Mouse (Mus musculus): Measurements from ENCODE around the gene Gm43720. TPM values are rescaled to one million over a fixed set of nuclear protein-coding genes. Genes with fewer than 3 reads are reported as not detected.
"Not testable (repeated sequence)": the region's sequence is repeated elsewhere in the genome, so short reads cannot be mapped to it uniquely, and the experiment has no call there.

Gm43720 gene
- polyA plus RNA-seq, 1 experiment from 2014 or later = 0.09 TPM

DNA sequence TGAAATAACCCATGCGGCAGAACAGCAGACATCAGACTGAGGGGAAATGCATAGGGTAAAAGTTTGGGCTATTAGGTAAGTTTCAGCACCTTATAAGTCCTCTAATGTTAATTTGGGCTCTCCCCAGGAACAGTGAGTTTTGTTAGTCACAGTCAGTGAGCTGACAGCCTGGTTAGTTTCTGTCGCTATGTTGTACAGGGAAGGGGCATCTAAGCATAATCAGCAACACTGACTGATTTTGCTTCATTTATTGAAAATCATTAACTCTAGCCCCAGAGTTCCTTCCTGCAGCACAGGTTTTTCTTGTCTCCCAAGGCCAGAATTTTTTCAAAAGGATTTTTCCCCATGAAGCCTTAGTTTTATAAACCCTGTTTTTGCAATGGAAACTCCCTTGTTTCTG lies 46.0 kb downstream of the Gm43720 start:
- no peaks in the 10 kb centered on the region for H3K27me3 ChIP-seq (ENCODE audit: control insufficient read depth, insufficient read depth, low read depth, low read length)
- ATAC-seq = no peak
- no peaks in the 10 kb centered on the region for H3K9me3 ChIP-seq (replicated peaks; ENCODE audit: control insufficient read depth, low read length, poor library complexity, severe bottlenecking)
- no peaks in the 10 kb centered on the region for H3K36me3 ChIP-seq (ENCODE audit: control insufficient read depth, insufficient read depth, low read length)
- H3K4me3 ChIP-seq (ENCODE audit: low read depth, low read length) = no peak overlapping the region
- no peak overlapping the region for H3K4me2 ChIP-seq (ENCODE audit: low read length)
- no peak overlapping the region for H3K9ac ChIP-seq (ENCODE audit: low read depth, low read length)
- H3K4me1 ChIP-seq (ENCODE audit: control insufficient read depth, insufficient read depth, low read length) = no peaks in the 10 kb centered on the region
- no peak overlapping the region for H3K27ac ChIP-seq (ENCODE audit: low read length)
- 87% methylated on average over 2 of the region's 2 CpGs for WGBS

DNA sequence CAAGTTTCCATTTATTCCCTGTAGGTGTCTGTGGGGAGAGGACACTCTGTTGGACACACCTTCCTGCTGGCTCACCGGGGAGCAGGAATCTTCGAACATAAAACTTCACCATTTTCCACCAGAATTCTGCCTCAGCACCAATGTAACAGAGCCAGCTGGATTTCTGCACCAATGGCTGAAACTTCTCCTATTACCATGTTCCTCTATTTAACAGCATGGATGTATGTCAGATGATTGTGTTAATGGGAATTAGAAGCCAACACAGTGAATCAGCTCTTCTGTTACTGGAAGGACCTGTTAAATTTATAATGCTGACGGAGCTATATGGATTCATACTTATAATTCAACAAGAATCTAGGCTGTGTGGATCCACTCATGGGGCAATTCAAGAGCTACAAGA lies 50.2 kb downstream of the Gm43720 start:
- no peak overlapping the region for H3K4me2 ChIP-seq (ENCODE audit: low read length)
- H3K27me3 ChIP-seq (ENCODE audit: control insufficient read depth, insufficient read depth, low read depth, low read length) = no peaks in the 10 kb centered on the region
- no peaks in the 10 kb centered on the region for H3K4me1 ChIP-seq (ENCODE audit: control insufficient read depth, insufficient read depth, low read length)
- WGBS = 93% methylated on average over 3 of the region's 3 CpGs
- H3K4me3 ChIP-seq (ENCODE audit: low read depth, low read length) = no peak overlapping the region
- no peak overlapping the region for H3K9ac ChIP-seq (ENCODE audit: low read depth, low read length)
- H3K27ac ChIP-seq (ENCODE audit: low read length) = no peak overlapping the region
- no peaks in the 10 kb centered on the region for H3K9me3 ChIP-seq (replicated peaks; ENCODE audit: control insufficient read depth, low read length, poor library complexity, severe bottlenecking)
- H3K36me3 ChIP-seq (ENCODE audit: control insufficient read depth, insufficient read depth, low read length) = no peaks in the 10 kb centered on the region
- no peak for ATAC-seq

DNA sequence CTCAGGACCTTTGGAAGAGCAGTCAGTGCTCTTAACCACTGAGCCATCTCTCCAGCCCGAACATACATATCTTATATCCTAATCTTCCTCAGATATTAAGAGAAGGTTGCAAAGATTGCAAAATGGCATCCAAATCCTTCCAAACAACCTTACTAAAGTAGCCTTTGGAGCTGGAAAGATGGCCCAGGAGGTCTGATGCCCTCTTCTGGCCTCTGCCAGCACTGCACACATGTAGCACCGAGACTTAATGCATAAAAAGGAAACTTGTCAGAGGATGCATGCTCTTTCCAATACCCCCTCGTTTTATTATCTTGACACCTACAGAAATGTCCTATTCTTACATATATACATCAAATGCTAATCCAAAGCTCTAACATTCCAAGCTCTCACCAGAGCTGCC lies 51.7 kb downstream of the Gm43720 start:
- no peak overlapping the region for H3K9ac ChIP-seq (ENCODE audit: low read depth, low read length)
- no peaks in the 10 kb centered on the region for H3K4me1 ChIP-seq (ENCODE audit: control insufficient read depth, insufficient read depth, low read length)
- WGBS = 67% methylated on average over 3 of the region's 3 CpGs
- H3K4me2 ChIP-seq (ENCODE audit: low read length) = no peak overlapping the region
- H3K27me3 ChIP-seq (ENCODE audit: control insufficient read depth, insufficient read depth, low read depth, low read length) = no peaks in the 10 kb centered on the region
- no peak for ATAC-seq
- no peak overlapping the region for H3K4me3 ChIP-seq (ENCODE audit: low read depth, low read length)
- no peak overlapping the region for H3K27ac ChIP-seq (ENCODE audit: low read length)
- no peaks in the 10 kb centered on the region for H3K9me3 ChIP-seq (replicated peaks; ENCODE audit: control insufficient read depth, low read length, poor library complexity, severe bottlenecking)
- no peaks in the 10 kb centered on the region for H3K36me3 ChIP-seq (ENCODE audit: control insufficient read depth, insufficient read depth, low read length)

DNA sequence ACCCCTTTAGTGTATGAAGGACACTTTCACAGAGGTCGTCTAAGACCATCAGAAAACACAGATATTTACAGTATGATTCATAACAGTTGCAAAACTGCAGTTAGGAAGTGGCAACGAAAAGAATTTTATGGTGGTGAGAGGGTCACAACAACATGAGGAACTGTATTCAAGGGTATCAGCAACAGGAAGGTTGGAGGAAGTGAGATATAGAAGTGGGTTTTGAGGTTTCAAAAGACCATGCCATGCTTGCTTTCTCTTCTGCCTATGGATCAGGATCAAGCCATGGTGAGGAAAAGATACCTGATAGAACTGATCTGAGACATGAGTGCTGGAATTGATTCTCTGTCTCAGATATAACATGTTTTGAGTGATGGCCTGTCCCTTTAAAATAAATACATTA lies 52.4 kb downstream of the Gm43720 start:
- Histone ChIP-seq H3K36me3 (ENCODE audit: control insufficient read depth, insufficient read depth, low read length) (no peaks in the 10 kb centered on the region), H3K4me1 (ENCODE audit: control insufficient read depth, insufficient read depth, low read length) (no peaks in the 10 kb centered on the region), H3K27ac (ENCODE audit: low read length) (no peak overlapping the region), H3K9me3 (replicated peaks; ENCODE audit: control insufficient read depth, low read length, poor library complexity, severe bottlenecking) (no peaks in the 10 kb centered on the region), H3K27me3 (ENCODE audit: control insufficient read depth, insufficient read depth, low read depth, low read length) (no peaks in the 10 kb centered on the region), H3K4me2 (ENCODE audit: low read length) (no peak overlapping the region), H3K9ac (ENCODE audit: low read depth, low read length) (no peak overlapping the region), H3K4me3 (ENCODE audit: low read depth, low read length) (no peak overlapping the region)
- WGBS = 80% methylated on average over 2 of the region's 2 CpGs
- no peak for ATAC-seq

DNA sequence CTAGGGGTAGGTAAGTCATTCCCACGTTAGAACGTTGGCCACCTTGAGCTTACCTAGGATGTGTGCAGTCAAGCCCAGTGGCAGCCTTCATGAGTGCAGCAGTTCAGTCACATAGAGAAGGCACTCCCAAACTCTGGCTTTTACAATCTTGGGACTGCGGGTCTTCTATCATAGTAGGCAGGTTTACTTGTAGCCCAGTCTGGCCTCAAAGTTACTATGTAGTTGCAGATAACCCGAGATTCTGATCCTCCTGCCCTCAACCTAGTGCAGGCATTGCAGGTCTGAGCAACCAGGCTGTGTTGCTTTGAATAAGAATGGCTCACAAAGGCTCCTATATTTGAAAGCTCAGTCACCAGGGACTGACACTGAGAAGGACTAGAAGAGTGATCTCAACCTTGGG lies 53.3 kb downstream of the Gm43720 start:
- no peak for ATAC-seq
- Histone ChIP-seq H3K4me2 (ENCODE audit: low read length) (no peak overlapping the region), H3K4me1 (ENCODE audit: control insufficient read depth, insufficient read depth, low read length) (no peaks in the 10 kb centered on the region), H3K27me3 (ENCODE audit: control insufficient read depth, insufficient read depth, low read depth, low read length) (no peaks in the 10 kb centered on the region), H3K9ac (ENCODE audit: low read depth, low read length) (no peak overlapping the region), H3K9me3 (replicated peaks; ENCODE audit: control insufficient read depth, low read length, poor library complexity, severe bottlenecking) (no peaks in the 10 kb centered on the region), H3K4me3 (ENCODE audit: low read depth, low read length) (no peak overlapping the region), H3K27ac (ENCODE audit: low read length) (no peak overlapping the region), H3K36me3 (ENCODE audit: control insufficient read depth, insufficient read depth, low read length) (no peaks in the 10 kb centered on the region)
- 80% methylated on average over 4 of the region's 4 CpGs for WGBS

DNA sequence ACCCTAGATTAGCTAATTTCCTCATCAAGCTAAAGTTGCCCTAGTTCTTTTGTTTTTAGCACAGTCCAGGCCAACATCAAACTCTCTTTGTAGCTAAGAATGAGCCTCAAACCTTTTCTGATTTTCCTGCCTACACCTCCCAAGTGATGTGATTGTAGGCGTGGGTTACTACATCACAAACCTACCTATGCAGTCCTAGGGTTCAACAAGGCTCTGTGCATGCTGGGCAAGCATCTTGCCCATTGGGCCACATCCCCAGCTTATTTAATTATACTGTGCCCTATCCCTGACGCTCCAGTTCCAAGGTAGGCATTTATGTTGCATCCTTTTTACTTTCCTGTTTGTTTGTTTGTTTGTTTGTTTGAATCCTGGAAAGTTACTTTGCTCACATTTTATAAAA lies 54.1 kb downstream of the Gm43720 start, which contains the start of gene Nxpe5:
Nxpe5 (plus strand) TSS at position 199 of the 400 bp plus-strand sequence.
- H3K4me2 ChIP-seq (ENCODE audit: low read length) = no peak within 1 kb of the TSS
- WGBS = 61% methylated on average over 2 of the region's 2 CpGs
- H3K27me3 ChIP-seq (ENCODE audit: control insufficient read depth, insufficient read depth, low read depth, low read length) = no peaks in the 10 kb centered on the region
- H3K27ac ChIP-seq (ENCODE audit: low read length) = no peak within 1 kb of the TSS
- H3K4me1 ChIP-seq (ENCODE audit: control insufficient read depth, insufficient read depth, low read length) = no peaks in the 10 kb centered on the region
- H3K36me3 ChIP-seq (ENCODE audit: control insufficient read depth, insufficient read depth, low read length) = no peaks in the 10 kb centered on the region
- ATAC-seq = no peak
- H3K9ac ChIP-seq (ENCODE audit: low read depth, low read length) = no peak within 1 kb of the TSS
- H3K9me3 ChIP-seq (replicated peaks; ENCODE audit: control insufficient read depth, low read length, poor library complexity, severe bottlenecking) = no peaks in the 10 kb centered on the region
- no peak within 1 kb of the TSS for H3K4me3 ChIP-seq (ENCODE audit: low read depth, low read length)

DNA sequence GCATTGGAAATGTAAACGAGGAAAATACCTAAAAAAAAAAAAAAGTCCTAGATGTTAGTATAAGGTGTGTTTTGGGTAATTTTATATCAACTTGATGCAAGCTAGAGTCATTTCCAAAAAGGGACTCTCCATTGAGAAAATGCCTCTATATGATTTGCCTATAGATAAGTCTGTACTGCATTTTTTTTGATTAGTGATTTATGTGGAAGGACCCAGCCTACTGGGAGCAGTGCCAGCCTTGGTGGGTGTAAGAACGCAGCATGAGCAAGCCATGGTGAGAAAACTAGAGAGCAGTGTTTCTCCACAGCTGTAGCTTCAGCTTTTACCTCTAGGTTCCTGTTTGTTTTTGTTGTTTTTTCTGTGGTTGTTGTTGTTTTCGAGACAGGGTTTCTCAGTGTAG lies 56.5 kb downstream of the Gm43720 start:
- 73% methylated on average over 3 of the region's 3 CpGs for WGBS
- Histone ChIP-seq H3K27me3 (ENCODE audit: control insufficient read depth, insufficient read depth, low read depth, low read length) (no peaks in the 10 kb centered on the region), H3K4me2 (ENCODE audit: low read length) (no peak overlapping the region), H3K9me3 (replicated peaks; ENCODE audit: control insufficient read depth, low read length, poor library complexity, severe bottlenecking) (no peaks in the 10 kb centered on the region), H3K4me3 (ENCODE audit: low read depth, low read length) (no peak overlapping the region), H3K27ac (ENCODE audit: low read length) (no peak overlapping the region), H3K9ac (ENCODE audit: low read depth, low read length) (no peak overlapping the region), H3K36me3 (ENCODE audit: control insufficient read depth, insufficient read depth, low read length) (no peaks in the 10 kb centered on the region), H3K4me1 (ENCODE audit: control insufficient read depth, insufficient read depth, low read length) (no peaks in the 10 kb centered on the region)
- ATAC-seq = no peak

DNA sequence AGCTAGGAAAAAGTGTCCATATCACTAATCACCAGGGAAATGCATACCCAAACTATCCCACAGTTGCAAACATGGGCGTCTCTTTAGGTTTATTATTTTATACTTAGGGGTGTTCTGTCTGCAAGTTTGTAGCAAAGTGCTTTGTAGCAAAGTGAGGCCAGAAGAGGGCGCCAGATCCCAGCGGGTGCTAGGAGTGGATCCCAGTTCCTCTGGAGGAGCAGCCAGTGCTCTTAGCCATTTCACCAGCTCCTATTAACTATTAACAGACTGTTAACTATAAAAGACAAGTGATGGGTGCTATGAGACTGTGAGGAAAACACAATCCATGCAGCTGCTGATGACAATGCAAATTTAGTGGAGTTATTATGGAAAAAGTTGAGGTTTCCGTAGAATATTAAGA lies 57.6 kb downstream of the Gm43720 start:
- Histone ChIP-seq H3K36me3 (ENCODE audit: control insufficient read depth, insufficient read depth, low read length) (no peaks in the 10 kb centered on the region), H3K27me3 (ENCODE audit: control insufficient read depth, insufficient read depth, low read depth, low read length) (no peaks in the 10 kb centered on the region)

DNA sequence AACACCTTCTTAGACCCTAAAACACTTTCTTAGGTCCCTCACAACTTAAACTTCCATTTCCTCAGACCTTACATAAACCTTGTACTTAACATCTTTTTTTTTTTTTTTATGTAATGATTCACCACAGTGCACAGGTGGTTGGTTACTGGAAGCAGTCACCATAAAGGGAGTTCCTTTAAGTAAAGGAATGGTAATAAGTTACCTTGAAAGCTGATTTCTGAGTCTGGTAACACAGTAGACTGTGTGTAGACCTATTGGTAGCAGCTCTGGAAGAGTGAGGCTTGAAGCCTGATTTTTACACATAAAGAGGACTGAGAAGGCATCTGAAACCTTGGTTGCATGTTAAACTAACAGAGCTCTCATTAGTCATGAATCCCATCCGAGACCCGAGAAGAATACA lies 59.9 kb downstream of the Gm43720 start:
- WGBS = 76% methylated on average over 2 of the region's 2 CpGs
- H3K9me3 ChIP-seq (replicated peaks; ENCODE audit: control insufficient read depth, low read length, poor library complexity, severe bottlenecking) = no peaks in the 10 kb centered on the region
- no peaks in the 10 kb centered on the region for H3K4me1 ChIP-seq (ENCODE audit: control insufficient read depth, insufficient read depth, low read length)
- no peaks in the 10 kb centered on the region for H3K27me3 ChIP-seq (ENCODE audit: control insufficient read depth, insufficient read depth, low read depth, low read length)
- no peak overlapping the region for H3K4me2 ChIP-seq (ENCODE audit: low read length)
- no peak overlapping the region for H3K9ac ChIP-seq (ENCODE audit: low read depth, low read length)
- H3K4me3 ChIP-seq (ENCODE audit: low read depth, low read length) = no peak overlapping the region
- no peak for ATAC-seq
- H3K27ac ChIP-seq (ENCODE audit: low read length) = no peak overlapping the region
- H3K36me3 ChIP-seq (ENCODE audit: control insufficient read depth, insufficient read depth, low read length) = no peaks in the 10 kb centered on the region

More for the DNA sequence above, 57.6 kb downstream of the Gm43720 start:
- Histone ChIP-seq H3K9ac (ENCODE audit: low read depth, low read length) (no peak overlapping the region), H3K4me2 (ENCODE audit: low read length) (no peak overlapping the region), H3K4me3 (ENCODE audit: low read depth, low read length) (no peak overlapping the region), H3K4me1 (ENCODE audit: control insufficient read depth, insufficient read depth, low read length) (no peaks in the 10 kb centered on the region), H3K27ac (ENCODE audit: low read length) (no peak overlapping the region), H3K9me3 (replicated peaks; ENCODE audit: control insufficient read depth, low read length, poor library complexity, severe bottlenecking) (no peaks in the 10 kb centered on the region)
- WGBS = 24% methylated on average over 4 of the region's 4 CpGs
- no peak for ATAC-seq

DNA sequence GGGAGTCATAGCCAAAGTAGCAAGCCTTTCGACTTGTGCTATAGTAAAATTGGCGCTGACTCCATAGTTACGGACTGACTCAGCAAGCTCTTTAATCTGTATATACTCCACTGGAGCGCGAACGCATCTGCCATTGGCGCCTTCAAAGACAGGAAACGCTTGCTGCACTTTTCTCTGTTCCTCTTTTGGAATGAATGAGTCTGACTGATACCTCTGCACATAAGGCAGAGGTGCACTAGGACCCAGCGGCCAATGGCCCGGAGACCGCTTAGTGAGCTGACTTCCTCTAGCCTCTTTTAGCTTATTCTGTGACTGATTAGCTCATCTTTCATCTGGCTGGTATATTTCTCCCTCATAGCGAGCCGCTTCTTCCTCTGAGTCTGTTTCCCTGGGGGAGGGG lies 63.1 kb downstream of the Gm43720 start:
- H3K27ac ChIP-seq (ENCODE audit: low read length); H3K27me3 ChIP-seq (ENCODE audit: control insufficient read depth, insufficient read depth, low read depth, low read length); H3K36me3 ChIP-seq (ENCODE audit: control insufficient read depth, insufficient read depth, low read length); H3K9ac ChIP-seq (ENCODE audit: low read depth, low read length); H3K4me2 ChIP-seq (ENCODE audit: low read length); ATAC-seq; H3K4me1 ChIP-seq (ENCODE audit: control insufficient read depth, insufficient read depth, low read length); H3K9me3 ChIP-seq (replicated peaks; ENCODE audit: control insufficient read depth, low read length, poor library complexity, severe bottlenecking); H3K4me3 ChIP-seq (ENCODE audit: low read depth, low read length): not testable (repeated sequence)
- WGBS = 94% methylated on average over 13 of the region's 13 CpGs
